Mouse (Mus musculus) heart, postnatal 0 days (tissue): ENCODE data around the gene Rassf4. TPM values are rescaled to one million over a fixed set of nuclear protein-coding genes. Genes with fewer than 3 reads are reported as not detected.

Experiments used
- ATAC-seq: fragments of 200-750 bp; cut with Nextera tagmentation; 2 replicates; pipeline ENCODE4 v1.8.0; 2017; ENCODE audit warnings: low read depth, moderate number of reproducible peaks, moderate library complexity; ENCODE audit not compliant: insufficient read depth
- DNase-seq: peaks from one replicate; pipeline ENCODE4 v3.0.0-alpha.2; 2016; ENCODE audit warnings: low spot score
- H3K27ac ChIP-seq: fragments of 300-500 bp; sonication (generic); 2 replicates; pipeline ENCODE4 v1.5.1; 2014; ENCODE audit warnings: low read depth, mild to moderate bottlenecking
- H3K27me3 ChIP-seq: fragments of 300-500 bp; sonication (generic); 2 replicates; pipeline ENCODE4 v1.6.1; 2014; ENCODE audit warnings: low read length, mixed read lengths; ENCODE audit not compliant: control insufficient read depth, insufficient read depth
- H3K36me3 ChIP-seq: fragments of 300-500 bp; sonication (generic); replicated peaks from 2 replicates; pipeline ENCODE4 v1.6.1; 2014; ENCODE audit warnings: low read length, mixed read lengths; ENCODE audit not compliant: control insufficient read depth, insufficient read depth
- H3K4me1 ChIP-seq: fragments of 300-500 bp; sonication (generic); 2 replicates; pipeline ENCODE4 v1.6.1; 2014; ENCODE audit warnings: antibody characterized with exemption; ENCODE audit not compliant: control insufficient read depth, insufficient read depth
- H3K4me2 ChIP-seq: fragments of 300-500 bp; sonication (generic); 2 replicates; pipeline ENCODE4 v1.6.1; 2014; ENCODE audit warnings: low read depth, mild to moderate bottlenecking, low read length, moderate library complexity
- H3K4me3 ChIP-seq: fragments of 300-500 bp; sonication (generic); 2 replicates; pipeline ENCODE4 v1.5.1; 2014; ENCODE audit warnings: low read depth, low read length
- H3K9ac ChIP-seq: fragments of 300-500 bp; sonication (generic); replicated peaks from 2 replicates; pipeline ENCODE4 v1.6.1; 2014; ENCODE audit warnings: low read depth, low read length, mixed read lengths
- H3K9me3 ChIP-seq: fragments of 300-500 bp; sonication (generic); replicated peaks from 2 replicates; pipeline ENCODE4 v1.6.1; 2016; ENCODE audit warnings: low read length; ENCODE audit not compliant: control insufficient read depth
- CTCF ChIP-seq: IDR thresholded peaks from 2 replicates; pipeline ENCODE4 v1.5.1; 2016; ENCODE audit warnings: antibody characterized with exemption, control low read depth, low read depth
- EP300 ChIP-seq: IDR thresholded peaks from 2 replicates; pipeline ENCODE4 v1.6.1; 2016; ENCODE audit warnings: antibody characterized with exemption, low read depth
- WGBS: fragments of 180-500 bp; shearing (Covaris S2); extraction: QIAGEN DNeasy Blood & Tissue Kit; methylation state at CpG from one replicate; pipeline ENCODE4 v1.1.7; 2014; 5-methylcytosine and 5-hydroxymethylcytosine counted together
- polyA plus RNA-seq: library from polyadenylated mRNA; unstranded; fragments of >200 nt; fragmentation: Nextera tagmentation; extraction: Ambion mirVana; gene quantifications from 2 replicates; pipeline ENCODE4 v1.2.1, GENCODE M21; 2015
- total RNA-seq: library from RNA; depleted of rRNA; stranded (reverse); fragments of >200 nt; gene quantifications from 2 replicates; pipeline ENCODE4 v1.2.3, GENCODE M21; 2014; ENCODE audit warnings: low replicate concordance

Gene Rassf4
- total and polyA plus RNA-seq, 2 experiments from 2014 or later, result 2.6 to 5.9 TPM

GRCm38 (mm10) chr6:116715166-116715565 is 41.4 kb upstream of the Rassf4 start:
- DNase-seq, result no peak
- H3K4me1 ChIP-seq, result peaks cover 24% of the 10 kb centered on the region
- no peak overlapping the region for H3K27ac ChIP-seq
- H3K27me3 ChIP-seq, result no peaks in the 10 kb centered on the region
- no peak overlapping the region for H3K4me2 ChIP-seq
- no peak for TF ChIP-seq EP300
- TF ChIP-seq CTCF, result no peak
- H3K9me3 ChIP-seq, result no peaks in the 10 kb centered on the region
- ATAC-seq, result no peak
- H3K9ac ChIP-seq, result no peak overlapping the region
- 52% methylated on average over 2 of the region's 2 CpGs for WGBS
- H3K4me3 ChIP-seq, result no peak overlapping the region
- no peaks in the 10 kb centered on the region for H3K36me3 ChIP-seq

GRCm38 (mm10) chr6:116714576-116714975 is 40.8 kb upstream of the Rassf4 start:
- no peak overlapping the region for H3K4me3 ChIP-seq
- no peaks in the 10 kb centered on the region for H3K36me3 ChIP-seq
- DNase-seq, result peak; percentile 18
- H3K27ac ChIP-seq, result no peak overlapping the region
- no peak for ATAC-seq
- no peaks in the 10 kb centered on the region for H3K27me3 ChIP-seq
- no peaks in the 10 kb centered on the region for H3K9me3 ChIP-seq
- 61% methylated on average over 5 of the region's 5 CpGs for WGBS
- H3K9ac ChIP-seq, result no peak overlapping the region
- H3K4me1 ChIP-seq, result peaks cover 24% of the 10 kb centered on the region
- no peak overlapping the region for H3K4me2 ChIP-seq
- TF ChIP-seq CTCF, result no peak
- no peak for TF ChIP-seq EP300

GRCm38 (mm10) chr6:116713966-116714365 is 40.2 kb upstream of the Rassf4 start:
- Histone ChIP-seq H3K4me2 (no peak overlapping the region), H3K27ac (no peak overlapping the region), H3K4me1 (peaks cover 21% of the 10 kb centered on the region), H3K36me3 (no peaks in the 10 kb centered on the region), H3K9me3 (no peaks in the 10 kb centered on the region), H3K9ac (no peak overlapping the region), H3K27me3 (no peaks in the 10 kb centered on the region), H3K4me3 (no peak overlapping the region)
- DNase-seq (no peak), ATAC-seq (no peak)
- TF ChIP-seq EP300 (no peak), CTCF (no peak)
- WGBS, result 63% methylated on average over 3 of the region's 3 CpGs

- TF ChIP-seq CTCF (no peak), EP300 (no peak)
- Histone ChIP-seq H3K4me3 (no peak overlapping the region), H3K27ac (no peak overlapping the region), H3K4me2 (no peak overlapping the region), H3K27me3 (no peaks in the 10 kb centered on the region), H3K9ac (no peak overlapping the region), H3K9me3 (no peaks in the 10 kb centered on the region), H3K36me3 (no peaks in the 10 kb centered on the region), H3K4me1 (peaks cover 17% of the 10 kb centered on the region)
- no peak for DNase-seq
- WGBS, result 91% methylated on average over 3 of the region's 3 CpGs
- ATAC-seq, result no peak
Measured at GRCm38 (mm10) chr6:116712503-116712902, 38.8 kb upstream of the Rassf4 start.

GRCm38 (mm10) chr6:116712062-116712461 is 38.3 kb upstream of the Rassf4 start:
- Histone ChIP-seq H3K27ac (no peak overlapping the region), H3K4me2 (no peak overlapping the region), H3K4me1 (peaks cover 17% of the 10 kb centered on the region), H3K36me3 (no peaks in the 10 kb centered on the region), H3K27me3 (no peaks in the 10 kb centered on the region), H3K9me3 (no peaks in the 10 kb centered on the region), H3K4me3 (no peak overlapping the region), H3K9ac (no peak overlapping the region)
- 13% methylated on average over 5 of the region's 5 CpGs for WGBS
- ATAC-seq, result no peak
- no peak for DNase-seq
- TF ChIP-seq CTCF (peak; percentile 13; the same call in 1 of the 2 replicates), EP300 (no peak)

GRCm38 (mm10) chr6:116704320-116704719 is 30.6 kb upstream of the Rassf4 start:
- DNase-seq (no peak), ATAC-seq (no peak)
- no peak overlapping the region for H3K4me2 ChIP-seq
- H3K9ac ChIP-seq, result no peak overlapping the region
- 72% methylated on average over 6 of the region's 6 CpGs for WGBS
- no peaks in the 10 kb centered on the region for H3K4me1 ChIP-seq
- H3K4me3 ChIP-seq, result no peak overlapping the region
- H3K27me3 ChIP-seq, result no peaks in the 10 kb centered on the region
- no peak overlapping the region for H3K27ac ChIP-seq
- H3K9me3 ChIP-seq, result no peaks in the 10 kb centered on the region
- no peaks in the 10 kb centered on the region for H3K36me3 ChIP-seq
- TF ChIP-seq CTCF (no peak), EP300 (no peak)
